Mouse (Mus musculus) liver, adult 2 months (tissue): ENCODE data around the gene Hes5. TPM values are rescaled to one million over a fixed set of nuclear protein-coding genes. Genes with fewer than 3 reads are reported as not detected.

Experiments used
- DNase-seq: peaks from one replicate; pipeline ENCODE4 v3.0.0-alpha.2; 2011; ENCODE audit warnings: low read depth, low spot score; ENCODE audit errors: extremely low read depth
- H3K27ac ChIP-seq: fragments of 200-500 bp; replicated peaks from 2 replicates; pipeline ENCODE4 v1.5.1; 2012; ENCODE audit warnings: low read depth, mild to moderate bottlenecking, control low read depth, inconsistent platforms, low read length; ENCODE audit not compliant: insufficient read depth
- H3K27me3 ChIP-seq: fragments of 200-500 bp; 2 replicates; pipeline ENCODE4 v1.6.1; 2012; ENCODE audit warnings: mild to moderate bottlenecking, moderate library complexity, low read length, inconsistent platforms; ENCODE audit not compliant: control insufficient read depth, insufficient read depth
- H3K36me3 ChIP-seq: fragments of 200-500 bp; 2 replicates; pipeline ENCODE4 v1.6.1; 2012; ENCODE audit warnings: low read length, inconsistent platforms; ENCODE audit not compliant: control insufficient read depth, insufficient read depth
- H3K4me1 ChIP-seq: fragments of 200-500 bp; 2 replicates; pipeline ENCODE4 v1.6.1; 2011; ENCODE audit warnings: low read length; ENCODE audit not compliant: control insufficient read depth, insufficient read depth
- H3K4me3 ChIP-seq: fragments of 200-500 bp; 2 replicates; pipeline ENCODE4 v1.5.1; 2011; ENCODE audit warnings: low read depth, mild to moderate bottlenecking, control low read depth, low read length, moderate library complexity; ENCODE audit not compliant: insufficient read depth
- H3K79me2 ChIP-seq: fragments of 200-500 bp; 2 replicates; pipeline ENCODE4 v1.6.1; 2012; ENCODE audit warnings: inconsistent platforms, mild to moderate bottlenecking, low read length, moderate library complexity; ENCODE audit not compliant: control insufficient read depth, insufficient read depth
- H3K9ac ChIP-seq: fragments of 200-500 bp; 2 replicates; pipeline ENCODE4 v1.6.1; 2012; ENCODE audit warnings: low read depth, mild to moderate bottlenecking, control low read depth, inconsistent platforms, low read length
- CTCF ChIP-seq: fragments of 200-500 bp; IDR thresholded peaks from 2 replicates; pipeline ENCODE4 v1.5.1; 2011; ENCODE audit warnings: low read depth, low read length, control low read depth
- POLR2A ChIP-seq: fragments of 200-500 bp; IDR thresholded peaks from 2 replicates; pipeline ENCODE4 v1.6.1; 2011; ENCODE audit warnings: low read length, control low read depth; ENCODE audit not compliant: insufficient read depth; ENCODE audit errors: extremely low read depth
- WGBS: fragments of 180-500 bp; shearing (Covaris S2); methylation state at CpG from one replicate; pipeline ENCODE4 v1.1.7; 2018; 5-methylcytosine and 5-hydroxymethylcytosine counted together
- polyA plus RNA-seq: library from polyadenylated mRNA; depleted of rRNA; stranded (reverse); fragments of >200 nt; gene quantifications from 2 replicates; pipeline ENCODE4 v1.2.3, GENCODE M21; 2012
- total RNA-seq: library from RNA; depleted of rRNA; stranded (reverse); fragments of >200 nt; gene quantifications from 2 replicates; pipeline ENCODE4 v1.2.3, GENCODE M21; 2014

Hes5 gene
- total and polyA plus RNA-seq, 2 experiments, result not detected

- H3K36me3 ChIP-seq, result no peaks in the 10 kb centered on the region
- H3K27me3 ChIP-seq, result no peaks in the 10 kb centered on the region
- 75% methylated on average over 8 of the region's 8 CpGs for WGBS
- H3K27ac ChIP-seq, result no peak overlapping the region
- H3K4me3 ChIP-seq, result no peak overlapping the region
- DNase-seq, result no peak
- no peaks in the 10 kb centered on the region for H3K79me2 ChIP-seq
- H3K9ac ChIP-seq, result no peak overlapping the region
- H3K4me1 ChIP-seq, result peaks cover 6% of the 10 kb centered on the region
- TF ChIP-seq CTCF, result no peak
- no peak for TF ChIP-seq POLR2A
Measured at GRCm38 (mm10) chr4:154936542-154937255, 24.0 kb upstream of the Hes5 start.

- no peak overlapping the region for H3K27ac ChIP-seq
- DNase-seq, result no peak
Measured at GRCm38 (mm10) chr4:154937746-154938145, 23.0 kb upstream of the Hes5 start.

GRCm38 (mm10) chr4:154940156-154940555 lies 20.6 kb upstream of the Hes5 start:
- WGBS, result 87% methylated on average over 2 of the region's 2 CpGs
- no peaks in the 10 kb centered on the region for H3K4me1 ChIP-seq

More at GRCm38 (mm10) chr4:154937746-154938145, 23.0 kb upstream of the Hes5 start:
- Histone ChIP-seq H3K79me2 (no peaks in the 10 kb centered on the region), H3K27me3 (no peaks in the 10 kb centered on the region), H3K36me3 (no peaks in the 10 kb centered on the region), H3K4me1 (peaks cover 6% of the 10 kb centered on the region), H3K4me3 (no peak overlapping the region), H3K9ac (no peak overlapping the region)
- TF ChIP-seq POLR2A (no peak), CTCF (no peak)
- WGBS, result 79% methylated on average over 1 of the region's 1 CpGs

GRCm38 (mm10) chr4:154941831-154942230 lies 18.9 kb upstream of the Hes5 start:
- Histone ChIP-seq H3K27me3 (no peaks in the 10 kb centered on the region), H3K9ac (no peak overlapping the region), H3K27ac (no peak overlapping the region), H3K79me2 (no peaks in the 10 kb centered on the region), H3K4me3 (no peak overlapping the region), H3K4me1 (no peaks in the 10 kb centered on the region), H3K36me3 (no peaks in the 10 kb centered on the region)
- no peak for DNase-seq
- WGBS, result 88% methylated on average over 5 of the region's 5 CpGs
- TF ChIP-seq POLR2A (no peak), CTCF (no peak)

More at GRCm38 (mm10) chr4:154940156-154940555, 20.6 kb upstream of the Hes5 start:
- H3K4me3 ChIP-seq, result no peak overlapping the region
- no peaks in the 10 kb centered on the region for H3K36me3 ChIP-seq
- H3K27me3 ChIP-seq, result no peaks in the 10 kb centered on the region
- no peak overlapping the region for H3K9ac ChIP-seq
- H3K27ac ChIP-seq, result no peak overlapping the region
- no peak for DNase-seq
- TF ChIP-seq CTCF (no peak), POLR2A (no peak)
- H3K79me2 ChIP-seq, result no peaks in the 10 kb centered on the region

- Histone ChIP-seq H3K4me3 (no peak overlapping the region), H3K27ac (no peak overlapping the region), H3K36me3 (no peaks in the 10 kb centered on the region), H3K4me1 (no peaks in the 10 kb centered on the region), H3K27me3 (no peaks in the 10 kb centered on the region), H3K79me2 (no peaks in the 10 kb centered on the region), H3K9ac (no peak overlapping the region)
- no peak for TF ChIP-seq CTCF
- TF ChIP-seq POLR2A, result no peak
- 80% methylated on average over 10 of the region's 10 CpGs for WGBS
- no peak for DNase-seq
Measured at GRCm38 (mm10) chr4:154942632-154943322, 17.9 kb upstream of the Hes5 start.
